Mouse (Mus musculus): ENCODE measurements around the gene Mtg2. TPM values are rescaled to one million over a fixed set of nuclear protein-coding genes. Genes with fewer than 3 reads are reported as not detected.

Mtg2 gene
- 19.0 and 19.1 TPM in 2 replicates for polyA plus RNA-seq (2012; rRNA removed)

GRCm38 (mm10) chr2:180070481-180071453, at the start of gene Mtg2:
Mtg2 (plus strand) TSS chr2:180070588.
- DNase-seq (ENCODE audit: low read depth) = peak; percentile 28

GRCm38 (mm10) chr2:180020919-180021318, 49.5 kb upstream of the Mtg2 start:
- DNase-seq (ENCODE audit: low read depth) = no peak

- no peak for DNase-seq (ENCODE audit: low read depth)
Observed at GRCm38 (mm10) chr2:180022751-180023150, 47.6 kb upstream of the Mtg2 start.

GRCm38 (mm10) chr2:180024401-180025098, 45.8 kb upstream of the Mtg2 start, which contains the start of gene Lsm14b:
Lsm14b (plus strand) TSS chr2:180024987.
- peak; percentile 62 for DNase-seq (ENCODE audit: low read depth)

GRCm38 (mm10) chr2:180025135-180025860, 45.1 kb upstream of the Mtg2 start:
- no peak for DNase-seq (ENCODE audit: low read depth)

- no peak for DNase-seq (ENCODE audit: low read depth)
Observed at GRCm38 (mm10) chr2:180025861-180026200, 44.6 kb upstream of the Mtg2 start.

GRCm38 (mm10) chr2:180027768-180028167, 42.6 kb upstream of the Mtg2 start:
- no peak for DNase-seq (ENCODE audit: low read depth)

GRCm38 (mm10) chr2:180031270-180031669, 39.1 kb upstream of the Mtg2 start:
- DNase-seq (ENCODE audit: low read depth) = no peak

- DNase-seq (ENCODE audit: low read depth) = no peak
Observed at GRCm38 (mm10) chr2:180032925-180033324, 37.5 kb upstream of the Mtg2 start.

- no peak for DNase-seq (ENCODE audit: low read depth)
Observed at GRCm38 (mm10) chr2:180033956-180034355, 36.4 kb upstream of the Mtg2 start.

- DNase-seq (ENCODE audit: low read depth) = no peak
Observed at GRCm38 (mm10) chr2:180034753-180035152, 35.6 kb upstream of the Mtg2 start.

- DNase-seq (ENCODE audit: low read depth) = no peak
Observed at GRCm38 (mm10) chr2:180040406-180040805, 30.0 kb upstream of the Mtg2 start.

GRCm38 (mm10) chr2:180041577-180042255, 28.7 kb upstream of the Mtg2 start:
- no peak for DNase-seq (ENCODE audit: low read depth)

GRCm38 (mm10) chr2:180042256-180042857, 28.0 kb upstream of the Mtg2 start, which contains the start of the genes Psma7 and Ss18l1:
Psma7 (minus strand) TSS chr2:180042433.
Ss18l1 (plus strand) TSS chr2:180042509.
- no peak for DNase-seq (ENCODE audit: low read depth)

- DNase-seq (ENCODE audit: low read depth) = no peak
Observed at GRCm38 (mm10) chr2:180042858-180043515, 27.4 kb upstream of the Mtg2 start.

GRCm38 (mm10) chr2:180045283-180045682, 25.1 kb upstream of the Mtg2 start:
- no peak for DNase-seq (ENCODE audit: low read depth)

- DNase-seq (ENCODE audit: low read depth) = no peak
Observed at GRCm38 (mm10) chr2:180047580-180047979, 22.8 kb upstream of the Mtg2 start.

- DNase-seq (ENCODE audit: low read depth) = no peak
Observed at GRCm38 (mm10) chr2:180047980-180048635, 22.3 kb upstream of the Mtg2 start.

- no peak for DNase-seq (ENCODE audit: low read depth)
Observed at GRCm38 (mm10) chr2:180050986-180051385, 19.4 kb upstream of the Mtg2 start.

All from gonadal fat pad, adult 2 months (tissue).